Mouse (Mus musculus) heart, adult 2 months (tissue): Measurements from ENCODE around the gene Fgfr2.

Experiments
- CTCF ChIP-seq: fragments of 200-600 bp; IDR thresholded peaks from 2 replicates; pipeline ENCODE4 v1.8.1; 2022; ENCODE audit warnings: antibody characterized with exemption, mild to moderate bottlenecking, moderate library complexity
- POLR2A ChIP-seq: fragments of 200-500 bp; IDR thresholded peaks from 2 replicates; pipeline ENCODE4 v1.6.1; 2011; ENCODE audit warnings: mild to moderate bottlenecking, low read depth, low read length, control low read depth; ENCODE audit not compliant: insufficient read depth

DNA sequence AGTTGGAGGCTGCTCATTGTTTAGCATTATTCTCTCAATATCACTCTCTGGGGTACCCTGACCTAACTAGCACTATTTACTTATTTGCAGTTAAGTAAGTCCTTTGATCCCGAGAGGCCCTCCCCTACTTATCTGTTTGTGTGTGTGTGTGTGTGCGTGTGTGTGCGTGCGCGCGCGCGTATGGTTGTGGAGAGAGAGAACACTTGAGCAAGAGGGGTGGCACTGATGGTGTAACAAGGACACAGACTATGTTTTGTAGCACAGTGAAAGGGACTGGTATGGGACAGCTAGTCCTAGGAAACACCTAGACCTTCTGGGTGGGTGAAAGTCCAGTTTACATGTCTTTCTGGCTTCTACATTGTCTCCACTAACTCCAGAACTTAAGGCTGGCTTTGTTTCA, 511.6 kb downstream of the Fgfr2 start:
- TF ChIP-seq POLR2A = no peak
- TF ChIP-seq CTCF = no peak
